Mouse (Mus musculus) hindbrain, embryonic 16.5 days (tissue): ENCODE results near the gene Usp32. TPM values are rescaled to one million over a fixed set of nuclear protein-coding genes. Genes with fewer than 3 reads are reported as not detected.

ENCODE experiments used
- ATAC-seq: fragments of 200-750 bp; cut with Nextera tagmentation; 2 replicates; pipeline ENCODE4 v1.8.0; 2017; ENCODE audit warnings: moderate TSS enrichment, moderate library complexity
- H3K27ac ChIP-seq: fragments of 300-500 bp; sonication (generic); 2 replicates; pipeline ENCODE4 v1.5.1; 2014; ENCODE audit warnings: low read depth, mild to moderate bottlenecking, control low read depth, low read length, moderate library complexity
- H3K27me3 ChIP-seq: fragments of 300-500 bp; sonication (generic); replicated peaks from 2 replicates; pipeline ENCODE4 v1.6.1; 2014; ENCODE audit warnings: low read length; ENCODE audit not compliant: control insufficient read depth, insufficient read depth
- H3K36me3 ChIP-seq: fragments of 300-500 bp; sonication (generic); 2 replicates; pipeline ENCODE4 v1.6.1; 2014; ENCODE audit warnings: mild to moderate bottlenecking, low read length, moderate library complexity, mixed read lengths; ENCODE audit not compliant: control insufficient read depth, insufficient read depth
- H3K4me1 ChIP-seq: fragments of 300-500 bp; sonication (generic); 2 replicates; pipeline ENCODE4 v1.6.1; 2014; ENCODE audit warnings: low read depth, low read length; ENCODE audit not compliant: control insufficient read depth, insufficient read depth
- H3K4me2 ChIP-seq: fragments of 300-500 bp; sonication (generic); 2 replicates; pipeline ENCODE4 v1.6.1; 2014; ENCODE audit warnings: mild to moderate bottlenecking, low read length, control low read depth, moderate library complexity
- H3K4me3 ChIP-seq: fragments of 300-500 bp; sonication (generic); 2 replicates; pipeline ENCODE4 v1.5.1; 2014; ENCODE audit warnings: mild to moderate bottlenecking, low read length, control low read depth, moderate library complexity
- H3K9ac ChIP-seq: fragments of 300-500 bp; sonication (generic); 2 replicates; pipeline ENCODE4 v1.6.1; 2014; ENCODE audit warnings: low read depth, mild to moderate bottlenecking, control low read depth, low read length, moderate library complexity
- H3K9me3 ChIP-seq: fragments of 300-500 bp; sonication (generic); 2 replicates; pipeline ENCODE4 v1.6.1; 2014; ENCODE audit warnings: mild to moderate bottlenecking, low read length, moderate library complexity; ENCODE audit not compliant: control insufficient read depth
- WGBS: fragments of 180-500 bp; shearing (Covaris S2); extraction: QIAGEN DNeasy Blood & Tissue Kit; methylation state at CpG from one replicate; pipeline ENCODE4 v1.1.7; 2014; 5-methylcytosine and 5-hydroxymethylcytosine counted together
- polyA plus RNA-seq: library from polyadenylated mRNA; unstranded; fragments of >200 nt; fragmentation: Nextera tagmentation; extraction: Ambion mirVana; gene quantifications from 2 replicates; pipeline ENCODE4 v1.2.1, GENCODE M21; 2015

The Usp32 gene
- polyA plus RNA-seq, 1 experiment from 2014 or later, result 9.7 TPM

GRCm38 (mm10) chr11:84961571-84961970 lies 178.4 kb downstream of the Usp32 start:
- H3K27me3 ChIP-seq, result peaks cover 17% of the 10 kb centered on the region
- 89% methylated on average over 4 of the region's 4 CpGs for WGBS
- peaks cover 14% of the 10 kb centered on the region for H3K4me1 ChIP-seq
- no peaks in the 10 kb centered on the region for H3K36me3 ChIP-seq
- H3K4me2 ChIP-seq, result no peak overlapping the region
- H3K4me3 ChIP-seq, result no peak overlapping the region
- no peak overlapping the region for H3K27ac ChIP-seq
- H3K9ac ChIP-seq, result no peak overlapping the region
- H3K9me3 ChIP-seq, result no peaks in the 10 kb centered on the region
- no peak for ATAC-seq

GRCm38 (mm10) chr11:84960780-84961179 lies 179.2 kb downstream of the Usp32 start:
- no peak overlapping the region for H3K4me3 ChIP-seq
- peaks cover 14% of the 10 kb centered on the region for H3K4me1 ChIP-seq
- ATAC-seq, result no peak
- H3K36me3 ChIP-seq, result no peaks in the 10 kb centered on the region
- no peaks in the 10 kb centered on the region for H3K9me3 ChIP-seq
- no peak overlapping the region for H3K27ac ChIP-seq
- WGBS, result 81% methylated on average over 6 of the region's 6 CpGs
- no peak overlapping the region for H3K9ac ChIP-seq
- no peak overlapping the region for H3K4me2 ChIP-seq
- peaks cover 22% of the 10 kb centered on the region for H3K27me3 ChIP-seq

GRCm38 (mm10) chr11:84960291-84960690 lies 179.7 kb downstream of the Usp32 start:
- H3K9me3 ChIP-seq, result no peaks in the 10 kb centered on the region
- peaks cover 22% of the 10 kb centered on the region for H3K27me3 ChIP-seq
- no peak overlapping the region for H3K27ac ChIP-seq
- H3K36me3 ChIP-seq, result no peaks in the 10 kb centered on the region
- 39% methylated on average over 3 of the region's 3 CpGs for WGBS
- no peak for ATAC-seq
- no peak overlapping the region for H3K4me2 ChIP-seq
- H3K4me1 ChIP-seq, result peaks cover 14% of the 10 kb centered on the region
- H3K4me3 ChIP-seq, result no peak overlapping the region
- no peak overlapping the region for H3K9ac ChIP-seq

- no peaks in the 10 kb centered on the region for H3K9me3 ChIP-seq
- H3K27ac ChIP-seq, result no peak overlapping the region
- H3K9ac ChIP-seq, result no peak overlapping the region
- WGBS, result 6% methylated on average over 9 of the region's 9 CpGs
- H3K36me3 ChIP-seq, result no peaks in the 10 kb centered on the region
- H3K27me3 ChIP-seq, result peaks cover 22% of the 10 kb centered on the region
- H3K4me3 ChIP-seq, result no peak overlapping the region
- ATAC-seq, result no peak
- H3K4me2 ChIP-seq, result no peak overlapping the region
- peaks cover 14% of the 10 kb centered on the region for H3K4me1 ChIP-seq
These were observed 180.2 kb downstream of the Usp32 start for GRCm38 (mm10) chr11:84959701-84960181.

- Histone ChIP-seq H3K36me3 (no peaks in the 10 kb centered on the region), H3K27me3 (peaks cover 22% of the 10 kb centered on the region), H3K4me2 (no peak overlapping the region), H3K9ac (no peak overlapping the region), H3K4me3 (no peak overlapping the region), H3K9me3 (no peaks in the 10 kb centered on the region), H3K4me1 (peaks cover 14% of the 10 kb centered on the region), H3K27ac (no peak overlapping the region)
- 38% methylated on average over 5 of the region's 5 CpGs for WGBS
- no peak for ATAC-seq
These were observed 180.8 kb downstream of the Usp32 start for GRCm38 (mm10) chr11:84959181-84959580.

- ATAC-seq, result no peak
- H3K9ac ChIP-seq, result no peak overlapping the region; the same call in 1 of the 2 replicates
These were observed 181.7 kb downstream of the Usp32 start for GRCm38 (mm10) chr11:84958271-84958630.

GRCm38 (mm10) chr11:84957591-84958270 lies 182.2 kb downstream of the Usp32 start, which contains the start of gene Car4:
Gene Car4, plus strand, starts transcription at chr11:84957786.
- no peaks in the 10 kb centered on the region for H3K36me3 ChIP-seq
- H3K4me1 ChIP-seq, result peaks cover 14% of the 10 kb centered on the region
- peak within 1 kb of the TSS; percentile 41 for H3K4me3 ChIP-seq
- H3K4me2 ChIP-seq, result peak within 1 kb of the TSS; percentile 74
- H3K9ac ChIP-seq, result peak within 1 kb of the TSS; percentile 23; the same call in 1 of the 2 replicates
- no peaks in the 10 kb centered on the region for H3K9me3 ChIP-seq
- peaks cover 22% of the 10 kb centered on the region for H3K27me3 ChIP-seq
- H3K27ac ChIP-seq, result no peak within 1 kb of the TSS
- WGBS, result under 1% methylated on average over 49 of the region's 49 CpGs
- ATAC-seq, result no peak

More at GRCm38 (mm10) chr11:84958271-84958630, 181.7 kb downstream of the Usp32 start:
- Histone ChIP-seq H3K4me1 (peaks cover 14% of the 10 kb centered on the region), H3K27me3 (peaks cover 22% of the 10 kb centered on the region), H3K9me3 (no peaks in the 10 kb centered on the region), H3K4me2 (peak overlapping the region; percentile 74), H3K36me3 (no peaks in the 10 kb centered on the region), H3K4me3 (peak overlapping the region; percentile 41), H3K27ac (no peak overlapping the region)
- 7% methylated on average over 11 of the region's 11 CpGs for WGBS

- ATAC-seq, result no peak
- WGBS, result 5% methylated on average over 15 of the region's 15 CpGs
- H3K9me3 ChIP-seq, result no peaks in the 10 kb centered on the region
These were observed 182.8 kb downstream of the Usp32 start for GRCm38 (mm10) chr11:84957171-84957570.

GRCm38 (mm10) chr11:84956400-84956799 lies 183.6 kb downstream of the Usp32 start:
- Histone ChIP-seq H3K4me1 (peaks cover 14% of the 10 kb centered on the region), H3K36me3 (no peaks in the 10 kb centered on the region), H3K27ac (no peak overlapping the region), H3K9me3 (no peaks in the 10 kb centered on the region), H3K27me3 (peaks cover 22% of the 10 kb centered on the region), H3K4me3 (no peak overlapping the region), H3K9ac (no peak overlapping the region), H3K4me2 (no peak overlapping the region)
- ATAC-seq, result no peak
- WGBS, result 31% methylated on average over 5 of the region's 5 CpGs

More at GRCm38 (mm10) chr11:84957171-84957570, 182.8 kb downstream of the Usp32 start:
- Histone ChIP-seq H3K27ac (no peak overlapping the region), H3K4me3 (peak overlapping the region; percentile 41), H3K4me2 (peak overlapping the region; percentile 74), H3K27me3 (peaks cover 22% of the 10 kb centered on the region), H3K9ac (peak overlapping the region; percentile 3; the same call in 1 of the 2 replicates), H3K36me3 (no peaks in the 10 kb centered on the region), H3K4me1 (peaks cover 14% of the 10 kb centered on the region)
